Mouse (Mus musculus) heart, embryonic 14.5 days (tissue): Measurements from ENCODE around the gene Wnt9b. TPM values are rescaled to one million over a fixed set of nuclear protein-coding genes. Genes with fewer than 3 reads are reported as not detected.

Source experiments
- polyA plus RNA-seq: library from polyadenylated mRNA; unstranded; fragments of >200 nt; fragmentation: Nextera tagmentation; extraction: Ambion mirVana; gene quantifications from 2 replicates; pipeline ENCODE4 v1.2.1, GENCODE M21; 2014

Wnt9b gene
- polyA plus RNA-seq, 1 experiment from 2014 or later: 0.45 TPM

Other genes with a start within 250 kb of the Wnt9b start
- not detected in 2 replicates for gene Lrrc37a, start 245.2 kb downstream of the Wnt9b start, polyA plus RNA-seq
- gene Gm884, start 128.7 kb downstream of the Wnt9b start, polyA plus RNA-seq: not detected in 2 replicates
- not detected in 2 replicates for gene Lyzl6, start 110.9 kb downstream of the Wnt9b start, polyA plus RNA-seq
- gene Rprml, start 100.3 kb downstream of the Wnt9b start, polyA plus RNA-seq: not detected in 2 replicates
- 60.4 and 63.5 TPM in 2 replicates for gene Gosr2, start 51.9 kb downstream of the Wnt9b start, polyA plus RNA-seq
- gene Wnt3, start 24.3 kb upstream of the Wnt9b start, polyA plus RNA-seq: not detected in 2 replicates
- gene Nsf, start 204.2 kb upstream of the Wnt9b start, polyA plus RNA-seq: 26.6 and 26.8 TPM in 2 replicates
- gene Arf2, start 216.9 kb upstream of the Wnt9b start, polyA plus RNA-seq: 60.0 and 66.0 TPM in 2 replicates